Mouse (Mus musculus) lung, adult 2 months (tissue): ENCODE data around the gene Umodl1.

ENCODE experiments used
- CTCF ChIP-seq: fragments of 200-500 bp; IDR thresholded peaks from 2 replicates; pipeline ENCODE4 v1.5.1; 2011; ENCODE audit warnings: mild to moderate bottlenecking, low read length, control low read depth; ENCODE audit not compliant: insufficient read depth
- POLR2A ChIP-seq: fragments of 200-500 bp; IDR thresholded peaks from 2 replicates; pipeline ENCODE4 v1.6.1; 2011; ENCODE audit warnings: low read depth, mild to moderate bottlenecking, control low read depth, low read length, borderline replicate concordance; ENCODE audit errors: extremely low read depth

- TF ChIP-seq POLR2A (no peak), CTCF (no peak)
These were observed 83.9 kb downstream of the Umodl1 start for GRCm38 (mm10) chr17:31038381-31038780.
